Mouse (Mus musculus) small intestine, adult 2 months (tissue): Measurements from ENCODE around the gene Golph3l. TPM values are rescaled to one million over a fixed set of nuclear protein-coding genes. Genes with fewer than 3 reads are reported as not detected.

ENCODE experiments used
- H3K27ac ChIP-seq: fragments of 200-500 bp; 2 replicates; pipeline ENCODE4 v1.5.1; 2012; ENCODE audit warnings: low read depth, low read length, control low read depth, inconsistent platforms; ENCODE audit not compliant: insufficient read depth
- H3K27me3 ChIP-seq: fragments of 200-500 bp; 2 replicates; pipeline ENCODE4 v1.6.1; 2012; ENCODE audit warnings: mild to moderate bottlenecking, moderate library complexity, low read length, inconsistent platforms; ENCODE audit not compliant: control insufficient read depth, insufficient read depth
- H3K36me3 ChIP-seq: fragments of 200-500 bp; 2 replicates; pipeline ENCODE4 v1.6.1; 2012; ENCODE audit warnings: mild to moderate bottlenecking, low read length, control low read depth, inconsistent platforms; ENCODE audit not compliant: control insufficient read depth, insufficient read depth
- H3K4me1 ChIP-seq: fragments of 200-500 bp; 2 replicates; pipeline ENCODE4 v1.6.1; 2012; ENCODE audit warnings: low read length, inconsistent platforms, mixed read lengths; ENCODE audit not compliant: control insufficient read depth, insufficient read depth, insufficient read length
- H3K4me3 ChIP-seq: fragments of 200-500 bp; 2 replicates; pipeline ENCODE4 v1.5.1; 2012; ENCODE audit warnings: low read depth, mild to moderate bottlenecking, control low read depth, inconsistent platforms, low read length, moderate library complexity
- CTCF ChIP-seq: fragments of 200-500 bp; IDR thresholded peaks from 2 replicates; pipeline ENCODE4 v1.5.1; 2012; ENCODE audit warnings: low read depth, mild to moderate bottlenecking, control low read depth, inconsistent platforms, low read length, moderate library complexity, mixed read lengths; ENCODE audit not compliant: insufficient replicate concordance, insufficient read length; ENCODE audit errors: extremely low read depth
- POLR2A ChIP-seq: fragments of 200-500 bp; IDR thresholded peaks from 2 replicates; pipeline ENCODE4 v1.6.1; 2012; ENCODE audit warnings: low read depth, mild to moderate bottlenecking, control low read depth, inconsistent platforms, low read length, moderate library complexity
- WGBS: fragments of 180-500 bp; shearing (Covaris S2); methylation state at CpG from one replicate; pipeline ENCODE4 v1.1.7; 2018; 5-methylcytosine and 5-hydroxymethylcytosine counted together
- polyA plus RNA-seq: library from polyadenylated mRNA; depleted of rRNA; stranded (reverse); fragments of >200 nt; gene quantifications from 2 replicates; pipeline ENCODE4 v1.2.3, GENCODE M21; 2012

Golph3l gene
- polyA plus RNA-seq, 1 experiment = 4.8 TPM

- H3K4me1 ChIP-seq = peaks cover 5% of the 10 kb centered on the region; the same call in 1 of the 2 replicates
- H3K36me3 ChIP-seq = peaks cover 39% of the 10 kb centered on the region
- H3K4me3 ChIP-seq = peak within 1 kb of the TSS; percentile 75
- TF ChIP-seq CTCF (no peak), POLR2A (peak; percentile 52; the same call in 1 of the 2 replicates)
- H3K27me3 ChIP-seq = no peaks in the 10 kb centered on the region
- under 1% methylated on average over 44 of the region's 44 CpGs for WGBS
- H3K27ac ChIP-seq = peak within 1 kb of the TSS; percentile 76
Observed at GRCm38 (mm10) chr3:95624628-95625503, 36.1 kb downstream of the Golph3l start, which contains the start of gene Ensa. TSS of gene Ensa (plus strand) at chr3:95624993.

DNA sequence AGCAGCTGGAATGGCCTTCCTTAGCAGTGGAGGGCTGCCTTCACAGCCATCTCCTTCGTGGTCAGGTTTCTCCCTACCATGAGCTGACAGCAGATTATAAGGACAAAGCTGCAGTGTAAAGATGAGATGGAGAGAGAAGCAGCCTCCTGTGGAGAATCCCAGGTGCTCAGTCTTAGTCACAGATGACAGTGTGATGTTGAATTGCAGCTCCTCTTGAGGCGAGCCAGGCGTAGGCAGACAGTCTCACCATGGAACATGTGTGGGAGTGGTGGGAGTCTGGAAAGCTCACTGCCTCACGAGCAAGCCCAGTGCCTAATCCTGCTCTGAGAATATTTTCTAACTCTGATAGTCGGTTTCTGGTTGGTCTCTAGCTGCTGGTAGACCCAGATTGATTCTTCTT lies 39.0 kb downstream of the Golph3l start:
- Histone ChIP-seq H3K4me1 (peaks cover 5% of the 10 kb centered on the region), H3K36me3 (peaks cover 50% of the 10 kb centered on the region), H3K27ac (no peak overlapping the region), H3K27me3 (no peaks in the 10 kb centered on the region), H3K4me3 (no peak overlapping the region)
- 88% methylated on average over 5 of the region's 5 CpGs for WGBS
- TF ChIP-seq POLR2A (no peak), CTCF (no peak)

- no peak for TF ChIP-seq CTCF
- TF ChIP-seq POLR2A = no peak
- Histone ChIP-seq H3K27ac (no peak overlapping the region), H3K36me3 (peaks cover 64% of the 10 kb centered on the region), H3K27me3 (no peaks in the 10 kb centered on the region), H3K4me3 (no peak overlapping the region), H3K4me1 (peaks cover 5% of the 10 kb centered on the region)
- WGBS = 75% methylated on average over 4 of the region's 4 CpGs
Observed at GRCm38 (mm10) chr3:95629755-95630154, 41.0 kb downstream of the Golph3l start.

GRCm38 (mm10) chr3:95630856-95631255 lies 42.1 kb downstream of the Golph3l start:
- TF ChIP-seq POLR2A (no peak), CTCF (no peak)
- H3K4me1 ChIP-seq = peaks cover 8% of the 10 kb centered on the region
- peaks cover 69% of the 10 kb centered on the region for H3K36me3 ChIP-seq
- no peak overlapping the region for H3K27ac ChIP-seq
- no peak overlapping the region for H3K4me3 ChIP-seq
- H3K27me3 ChIP-seq = no peaks in the 10 kb centered on the region
- WGBS = 58% methylated on average over 3 of the region's 3 CpGs

DNA sequence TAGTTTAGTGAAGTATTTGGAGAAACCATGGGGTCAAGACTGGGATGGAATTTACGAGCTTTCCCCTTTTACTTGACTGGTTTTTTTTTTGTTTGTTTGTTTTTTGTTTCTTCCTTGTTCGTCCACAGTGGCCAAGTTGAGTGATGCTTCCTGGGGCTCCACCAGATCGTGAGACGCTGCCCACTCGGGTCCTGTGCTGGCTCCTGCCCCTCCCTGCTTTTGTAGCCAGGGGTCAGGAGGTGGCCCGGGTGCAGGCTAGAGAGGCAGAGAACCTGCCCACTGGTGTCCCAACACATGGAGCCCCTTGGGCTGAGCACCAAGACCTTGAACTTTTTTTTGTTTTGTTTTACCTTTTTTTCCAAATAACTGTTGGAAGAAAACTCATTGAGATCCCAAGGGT lies 42.6 kb downstream of the Golph3l start:
- WGBS = 62% methylated on average over 6 of the region's 6 CpGs
- Histone ChIP-seq H3K27ac (no peak overlapping the region), H3K36me3 (peaks cover 69% of the 10 kb centered on the region), H3K27me3 (no peaks in the 10 kb centered on the region), H3K4me3 (no peak overlapping the region), H3K4me1 (peaks cover 10% of the 10 kb centered on the region)
- TF ChIP-seq CTCF (no peak), POLR2A (no peak)

GRCm38 (mm10) chr3:95632648-95633588 lies 44.2 kb downstream of the Golph3l start:
- no peak overlapping the region for H3K4me3 ChIP-seq
- H3K27me3 ChIP-seq = no peaks in the 10 kb centered on the region
- H3K4me1 ChIP-seq = peaks cover 8% of the 10 kb centered on the region
- H3K27ac ChIP-seq = peak overlapping the region; percentile 56; the same call in 1 of the 2 replicates
- 63% methylated on average over 12 of the region's 12 CpGs for WGBS
- TF ChIP-seq CTCF (peak; percentile 59; the same call in 1 of the 2 replicates), POLR2A (no peak)
- peaks cover 61% of the 10 kb centered on the region for H3K36me3 ChIP-seq
